ENCODE assay signal across 19 mouse cellular contexts in genomic region chr12:25313212-25313611, GRCm38 (mm10).
"Had no signal": no experiment of that assay in that cellular context is flagged by ENCODE, and none has a peak within 500 bp of the region (broad histone marks: within the 10 kb centered on the region; RNA-seq: fewer than 3 reads in every experiment).

No protein-coding gene starts in this region.

- H3K27ac ChIP-seq: midbrain, embryonic 10.5 days; midbrain, embryonic 12.5 days; neural tube, embryonic 13.5 days; neural tube, embryonic 15.5 days had no signal

- H3K4me3 ChIP-seq: midbrain, embryonic 10.5 days; midbrain, embryonic 12.5 days; myocyte; neural tube, embryonic 13.5 days; neural tube, embryonic 15.5 days had no signal

- ATAC-seq: midbrain, embryonic 16.5 days had no signal

- H3K27me3 ChIP-seq: midbrain, embryonic 12.5 days; neural tube, embryonic 13.5 days; neural tube, embryonic 15.5 days had no signal

- H3K36me3 ChIP-seq: midbrain, embryonic 10.5 days; midbrain, embryonic 12.5 days; neural tube, embryonic 13.5 days; neural tube, embryonic 15.5 days had no signal

- H3K9me3 ChIP-seq: midbrain, embryonic 10.5 days; midbrain, embryonic 12.5 days; neural tube, embryonic 13.5 days; neural tube, embryonic 15.5 days had no signal

- H3K4me2 ChIP-seq: lung, embryonic 14.5 days; midbrain, embryonic 12.5 days; neural tube, embryonic 13.5 days; neural tube, embryonic 15.5 days had no signal

- H3K4me1 ChIP-seq: midbrain, embryonic 10.5 days; midbrain, embryonic 12.5 days; neural tube, embryonic 13.5 days; neural tube, embryonic 15.5 days had no signal

- DNase-seq: lung, adult 18-20 months; lung, embryonic 14.5 days; lung, postnatal 10 days; lung, postnatal 4 days; midbrain, embryonic 14.5 days; retina, postnatal 1 day; right cerebral cortex, adult 18-20 months; right cerebral cortex, postnatal 25 days; right cerebral cortex, postnatal 4 days; spleen, adult 18-20 months; thymus, adult 18-20 months; thymus, postnatal 14 days; thymus, postnatal 36 days had no signal

- H3K9ac ChIP-seq: lung, embryonic 14.5 days; midbrain, embryonic 12.5 days; neural tube, embryonic 13.5 days; neural tube, embryonic 15.5 days had no signal
